Mouse (Mus musculus): ENCODE measurements around the gene Gm1123. TPM values are rescaled to one million over a fixed set of nuclear protein-coding genes. Genes with fewer than 3 reads are reported as not detected.

Gene Gm1123
- polyA plus RNA-seq, 1 experiment from 2014 or later: 3.4 TPM

- no peak overlapping the region for H3K9ac ChIP-seq (ENCODE audit: low read length)
- ATAC-seq (ENCODE audit: insufficient read depth, low FRiP score): no peak
- WGBS: 66% methylated on average over 6 of the region's 6 CpGs
- no peak overlapping the region for H3K4me2 ChIP-seq (ENCODE audit: low read depth, low read length)
- no peak overlapping the region for H3K27ac ChIP-seq (ENCODE audit: low read length)
- no peaks in the 10 kb centered on the region for H3K27me3 ChIP-seq (ENCODE audit: control insufficient read depth, insufficient read depth, low read length)
- H3K4me1 ChIP-seq (ENCODE audit: control insufficient read depth, insufficient read depth, low read length): no peaks in the 10 kb centered on the region
- no peaks in the 10 kb centered on the region for H3K36me3 ChIP-seq (ENCODE audit: control insufficient read depth, insufficient read depth, low read length)
- H3K4me3 ChIP-seq (replicated peaks; ENCODE audit: low read length): no peak overlapping the region
- no peaks in the 10 kb centered on the region for H3K9me3 ChIP-seq (replicated peaks; ENCODE audit: control insufficient read depth, low read length)
These were observed 14.2 kb upstream of the Gm1123 start for GRCm38 (mm10) chr9:99049760-99050159.

GRCm38 (mm10) chr9:99048724-99049250 lies 13.3 kb upstream of the Gm1123 start:
- Histone ChIP-seq H3K4me3 (replicated peaks; ENCODE audit: low read length) (no peak overlapping the region), H3K9ac (ENCODE audit: low read length) (no peak overlapping the region), H3K4me2 (ENCODE audit: low read depth, low read length) (no peak overlapping the region), H3K27ac (ENCODE audit: low read length) (no peak overlapping the region), H3K9me3 (replicated peaks; ENCODE audit: control insufficient read depth, low read length) (no peaks in the 10 kb centered on the region), H3K4me1 (ENCODE audit: control insufficient read depth, insufficient read depth, low read length) (no peaks in the 10 kb centered on the region), H3K27me3 (ENCODE audit: control insufficient read depth, insufficient read depth, low read length) (no peaks in the 10 kb centered on the region), H3K36me3 (ENCODE audit: control insufficient read depth, insufficient read depth, low read length) (no peaks in the 10 kb centered on the region)
- ATAC-seq (ENCODE audit: insufficient read depth, low FRiP score): no peak
- 48% methylated on average over 1 of the region's 1 CpGs for whole genome bisulfite sequencing

- H3K4me2 ChIP-seq (ENCODE audit: low read depth, low read length): no peak overlapping the region
- no peaks in the 10 kb centered on the region for H3K9me3 ChIP-seq (replicated peaks; ENCODE audit: control insufficient read depth, low read length)
- H3K27ac ChIP-seq (ENCODE audit: low read length): no peak overlapping the region
- no peak for ATAC-seq (ENCODE audit: insufficient read depth, low FRiP score)
- no peak overlapping the region for H3K9ac ChIP-seq (ENCODE audit: low read length)
- H3K36me3 ChIP-seq (ENCODE audit: control insufficient read depth, insufficient read depth, low read length): no peaks in the 10 kb centered on the region
- WGBS: 86% methylated on average over 8 of the region's 8 CpGs
- no peaks in the 10 kb centered on the region for H3K4me1 ChIP-seq (ENCODE audit: control insufficient read depth, insufficient read depth, low read length)
- no peak overlapping the region for H3K4me3 ChIP-seq (replicated peaks; ENCODE audit: low read length)
- H3K27me3 ChIP-seq (ENCODE audit: control insufficient read depth, insufficient read depth, low read length): no peaks in the 10 kb centered on the region
These were observed 9.2 kb upstream of the Gm1123 start for GRCm38 (mm10) chr9:99044761-99045160.

- Histone ChIP-seq H3K36me3 (ENCODE audit: control insufficient read depth, insufficient read depth, low read length) (no peaks in the 10 kb centered on the region), H3K27me3 (ENCODE audit: control insufficient read depth, insufficient read depth, low read length) (no peaks in the 10 kb centered on the region), H3K4me3 (replicated peaks; ENCODE audit: low read length) (no peak overlapping the region), H3K9me3 (replicated peaks; ENCODE audit: control insufficient read depth, low read length) (no peaks in the 10 kb centered on the region), H3K4me1 (ENCODE audit: control insufficient read depth, insufficient read depth, low read length) (no peaks in the 10 kb centered on the region), H3K27ac (ENCODE audit: low read length) (no peak overlapping the region), H3K9ac (ENCODE audit: low read length) (no peak overlapping the region), H3K4me2 (ENCODE audit: low read depth, low read length) (no peak overlapping the region)
- no peak for ATAC-seq (ENCODE audit: insufficient read depth, low FRiP score)
- 73% methylated on average over 4 of the region's 4 CpGs for WGBS
These were observed 7.1 kb upstream of the Gm1123 start for GRCm38 (mm10) chr9:99042641-99043040.

- ATAC-seq (ENCODE audit: insufficient read depth, low FRiP score): no peak
- Histone ChIP-seq H3K4me1 (ENCODE audit: control insufficient read depth, insufficient read depth, low read length) (no peaks in the 10 kb centered on the region), H3K27ac (ENCODE audit: low read length) (no peak overlapping the region), H3K27me3 (ENCODE audit: control insufficient read depth, insufficient read depth, low read length) (no peaks in the 10 kb centered on the region), H3K36me3 (ENCODE audit: control insufficient read depth, insufficient read depth, low read length) (no peaks in the 10 kb centered on the region), H3K4me3 (replicated peaks; ENCODE audit: low read length) (no peak overlapping the region), H3K9ac (ENCODE audit: low read length) (no peak overlapping the region), H3K9me3 (replicated peaks; ENCODE audit: control insufficient read depth, low read length) (no peaks in the 10 kb centered on the region), H3K4me2 (ENCODE audit: low read depth, low read length) (no peak overlapping the region)
- WGBS: 66% methylated on average over 9 of the region's 9 CpGs
These were observed 6.5 kb upstream of the Gm1123 start for GRCm38 (mm10) chr9:99041994-99042393.

- no peaks in the 10 kb centered on the region for H3K27me3 ChIP-seq (ENCODE audit: control insufficient read depth, insufficient read depth, low read length)
- 86% methylated on average over 8 of the region's 8 CpGs for WGBS
- H3K27ac ChIP-seq (ENCODE audit: low read length): no peak overlapping the region
- no peaks in the 10 kb centered on the region for H3K4me1 ChIP-seq (ENCODE audit: control insufficient read depth, insufficient read depth, low read length)
- no peak for ATAC-seq (ENCODE audit: insufficient read depth, low FRiP score)
- no peak overlapping the region for H3K4me3 ChIP-seq (replicated peaks; ENCODE audit: low read length)
- no peak overlapping the region for H3K9ac ChIP-seq (ENCODE audit: low read length)
- no peaks in the 10 kb centered on the region for H3K36me3 ChIP-seq (ENCODE audit: control insufficient read depth, insufficient read depth, low read length)
- H3K9me3 ChIP-seq (replicated peaks; ENCODE audit: control insufficient read depth, low read length): no peaks in the 10 kb centered on the region
- no peak overlapping the region for H3K4me2 ChIP-seq (ENCODE audit: low read depth, low read length)
These were observed 1.4 kb downstream of the Gm1123 start for GRCm38 (mm10) chr9:99034111-99034510.

GRCm38 (mm10) chr9:99032031-99032430 lies 3.5 kb downstream of the Gm1123 start:
- Histone ChIP-seq H3K4me3 (replicated peaks; ENCODE audit: low read length) (no peak overlapping the region), H3K27me3 (ENCODE audit: control insufficient read depth, insufficient read depth, low read length) (no peaks in the 10 kb centered on the region), H3K36me3 (ENCODE audit: control insufficient read depth, insufficient read depth, low read length) (no peaks in the 10 kb centered on the region), H3K9ac (ENCODE audit: low read length) (no peak overlapping the region), H3K27ac (ENCODE audit: low read length) (no peak overlapping the region), H3K4me2 (ENCODE audit: low read depth, low read length) (no peak overlapping the region), H3K4me1 (ENCODE audit: control insufficient read depth, insufficient read depth, low read length) (no peaks in the 10 kb centered on the region), H3K9me3 (replicated peaks; ENCODE audit: control insufficient read depth, low read length) (no peaks in the 10 kb centered on the region)
- 71% methylated on average over 8 of the region's 8 CpGs for WGBS
- no peak for ATAC-seq (ENCODE audit: insufficient read depth, low FRiP score)

GRCm38 (mm10) chr9:99021751-99022150 lies 13.8 kb downstream of the Gm1123 start:
- ATAC-seq (ENCODE audit: insufficient read depth, low FRiP score): no peak
- H3K36me3 ChIP-seq (ENCODE audit: control insufficient read depth, insufficient read depth, low read length): no peaks in the 10 kb centered on the region
- no peak overlapping the region for H3K27ac ChIP-seq (ENCODE audit: low read length)
- no peaks in the 10 kb centered on the region for H3K4me1 ChIP-seq (ENCODE audit: control insufficient read depth, insufficient read depth, low read length)
- WGBS: 82% methylated on average over 4 of the region's 4 CpGs
- no peak overlapping the region for H3K4me3 ChIP-seq (replicated peaks; ENCODE audit: low read length)
- no peaks in the 10 kb centered on the region for H3K9me3 ChIP-seq (replicated peaks; ENCODE audit: control insufficient read depth, low read length)
- H3K27me3 ChIP-seq (ENCODE audit: control insufficient read depth, insufficient read depth, low read length): no peaks in the 10 kb centered on the region
- no peak overlapping the region for H3K9ac ChIP-seq (ENCODE audit: low read length)
- H3K4me2 ChIP-seq (ENCODE audit: low read depth, low read length): no peak overlapping the region

- WGBS: 62% methylated on average over 5 of the region's 5 CpGs
- Histone ChIP-seq H3K36me3 (ENCODE audit: control insufficient read depth, insufficient read depth, low read length) (no peaks in the 10 kb centered on the region), H3K9ac (ENCODE audit: low read length) (no peak overlapping the region), H3K27ac (ENCODE audit: low read length) (no peak overlapping the region), H3K4me1 (ENCODE audit: control insufficient read depth, insufficient read depth, low read length) (no peaks in the 10 kb centered on the region), H3K4me3 (replicated peaks; ENCODE audit: low read length) (no peak overlapping the region), H3K9me3 (replicated peaks; ENCODE audit: control insufficient read depth, low read length) (no peaks in the 10 kb centered on the region), H3K4me2 (ENCODE audit: low read depth, low read length) (no peak overlapping the region), H3K27me3 (ENCODE audit: control insufficient read depth, insufficient read depth, low read length) (no peaks in the 10 kb centered on the region)
- no peak for ATAC-seq (ENCODE audit: insufficient read depth, low FRiP score)
These were observed 14.3 kb downstream of the Gm1123 start for GRCm38 (mm10) chr9:99021166-99021565.

- 75% methylated on average over 6 of the region's 6 CpGs for WGBS
- Histone ChIP-seq H3K9me3 (replicated peaks; ENCODE audit: control insufficient read depth, low read length) (no peaks in the 10 kb centered on the region), H3K36me3 (ENCODE audit: control insufficient read depth, insufficient read depth, low read length) (no peaks in the 10 kb centered on the region), H3K4me2 (ENCODE audit: low read depth, low read length) (no peak overlapping the region), H3K4me3 (replicated peaks; ENCODE audit: low read length) (no peak overlapping the region), H3K27ac (ENCODE audit: low read length) (no peak overlapping the region), H3K27me3 (ENCODE audit: control insufficient read depth, insufficient read depth, low read length) (no peaks in the 10 kb centered on the region), H3K9ac (ENCODE audit: low read length) (no peak overlapping the region), H3K4me1 (ENCODE audit: control insufficient read depth, insufficient read depth, low read length) (no peaks in the 10 kb centered on the region)
- ATAC-seq (ENCODE audit: insufficient read depth, low FRiP score): no peak
These were observed 17.8 kb downstream of the Gm1123 start for GRCm38 (mm10) chr9:99017679-99018078.
